Mouse (Mus musculus): ENCODE results near the gene Mettl6.
"Not testable (repeated sequence)": the region's sequence is repeated elsewhere in the genome, so short reads cannot be mapped to it uniquely, and the experiment has no call there.

Gene Mettl6

GRCm38 (mm10) chr14:31472451-31473061 lies 22.3 kb downstream of the Mettl6 start:
- peak; percentile 78 for DNase-seq

- no peak for DNase-seq
Observed at GRCm38 (mm10) chr14:31469711-31470110, 25.1 kb downstream of the Mettl6 start.

GRCm38 (mm10) chr14:31464176-31464575 lies 30.7 kb downstream of the Mettl6 start:
- DNase-seq = peak; percentile 38

GRCm38 (mm10) chr14:31462886-31463285 lies 32.0 kb downstream of the Mettl6 start:
- DNase-seq = peak; percentile 48

- DNase-seq = not testable (repeated sequence)
Observed at GRCm38 (mm10) chr14:31462226-31462625, 32.6 kb downstream of the Mettl6 start.

- DNase-seq = no peak
Observed at GRCm38 (mm10) chr14:31458006-31458405, 36.8 kb downstream of the Mettl6 start.

- no peak for DNase-seq
Observed at GRCm38 (mm10) chr14:31456064-31456721, 38.6 kb downstream of the Mettl6 start.

GRCm38 (mm10) chr14:31454849-31455566 lies 39.8 kb downstream of the Mettl6 start:
- no peak for DNase-seq

- DNase-seq = not testable (repeated sequence)
Observed at GRCm38 (mm10) chr14:31453946-31454345, 40.9 kb downstream of the Mettl6 start.

GRCm38 (mm10) chr14:31448994-31449393 lies 45.8 kb downstream of the Mettl6 start:
- DNase-seq = no peak

- no peak for DNase-seq
Observed at GRCm38 (mm10) chr14:31443616-31444015, 51.2 kb downstream of the Mettl6 start.

GRCm38 (mm10) chr14:31440725-31441124 lies 54.1 kb downstream of the Mettl6 start:
- no peak for DNase-seq

- no peak for DNase-seq
Observed at GRCm38 (mm10) chr14:31440230-31440629, 54.6 kb downstream of the Mettl6 start.

GRCm38 (mm10) chr14:31439279-31439678 lies 55.6 kb downstream of the Mettl6 start:
- no peak for DNase-seq

GRCm38 (mm10) chr14:31437826-31438529 lies 56.9 kb downstream of the Mettl6 start:
- DNase-seq = no peak

- DNase-seq = peak; percentile 97
Observed at GRCm38 (mm10) chr14:31435930-31436693, 58.7 kb downstream of the Mettl6 start, which contains the start of gene Sh3bp5. Gene Sh3bp5, minus strand, starts transcription at chr14:31436078.

GRCm38 (mm10) chr14:31435018-31435915 lies 59.6 kb downstream of the Mettl6 start:
- DNase-seq = peak; percentile 58

GRCm38 (mm10) chr14:31434426-31434825 lies 60.4 kb downstream of the Mettl6 start:
- DNase-seq = no peak

GRCm38 (mm10) chr14:31433851-31434360 lies 60.9 kb downstream of the Mettl6 start:
- DNase-seq = peak; percentile 68

GRCm38 (mm10) chr14:31433126-31433525 lies 61.7 kb downstream of the Mettl6 start:
- DNase-seq = no peak

- peak; percentile 64 for DNase-seq
Observed at GRCm38 (mm10) chr14:31432424-31432823, 62.4 kb downstream of the Mettl6 start.
